Mouse (Mus musculus): ENCODE results near the gene Pde6d. TPM values are rescaled to one million over a fixed set of nuclear protein-coding genes. Genes with fewer than 3 reads are reported as not detected.

The Pde6d gene
- polyA plus RNA-seq, 1 experiment = 82.9 TPM

GRCm38 (mm10) chr1:86510676-86511441 is 71.6 kb downstream of the Pde6d start:
- DNase-seq (ENCODE audit: low read depth) = peak; percentile 56
- no peak for TF ChIP-seq POLR2A (IDR thresholded peaks at IDR 0.05; ENCODE audit: borderline replicate concordance, extremely low read depth, insufficient read depth, insufficient read length, poor library complexity, severe bottlenecking)
- no peak for TF ChIP-seq CTCF (IDR thresholded peaks at IDR 0.05; ENCODE audit: borderline replicate concordance, extremely low read depth, insufficient read depth, insufficient read length)

DNA sequence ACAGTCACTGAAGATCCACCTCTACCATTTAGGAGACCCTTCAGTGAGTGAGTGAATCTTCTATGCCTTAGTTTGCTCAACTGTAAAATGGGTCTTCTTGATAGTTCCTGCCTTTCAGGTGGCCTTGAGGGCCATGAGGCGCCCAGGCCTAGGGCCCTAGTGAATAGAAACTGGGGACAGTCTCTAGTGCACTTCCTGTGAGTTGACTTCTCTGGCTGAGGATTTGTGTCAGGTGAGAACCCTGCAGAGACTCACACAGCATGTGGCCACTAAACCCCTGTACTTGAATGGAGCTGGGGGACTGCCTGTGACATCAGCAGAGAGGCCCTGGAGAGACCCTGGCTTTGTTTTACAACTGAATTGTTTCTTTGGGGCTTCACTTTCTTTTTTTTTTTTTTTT is 72.2 kb downstream of the Pde6d start:
- TF ChIP-seq CTCF (IDR thresholded peaks at IDR 0.05; ENCODE audit: borderline replicate concordance, extremely low read depth, insufficient read depth, insufficient read length) (no peak), POLR2A (IDR thresholded peaks at IDR 0.05; ENCODE audit: borderline replicate concordance, extremely low read depth, insufficient read depth, insufficient read length, poor library complexity, severe bottlenecking) (no peak)
- DNase-seq (ENCODE audit: low read depth) = no peak

- peak; percentile 87 for DNase-seq (ENCODE audit: low read depth)
- peak; percentile 60; the same call in 1 of the 2 replicates for TF ChIP-seq CTCF (IDR thresholded peaks at IDR 0.05; ENCODE audit: borderline replicate concordance, extremely low read depth, insufficient read depth, insufficient read length)
- no peak for TF ChIP-seq POLR2A (IDR thresholded peaks at IDR 0.05; ENCODE audit: borderline replicate concordance, extremely low read depth, insufficient read depth, insufficient read length, poor library complexity, severe bottlenecking)
These were observed 73.0 kb downstream of the Pde6d start for GRCm38 (mm10) chr1:86509410-86509809.

- no peak for DNase-seq (ENCODE audit: low read depth)
These were observed 74.6 kb downstream of the Pde6d start for GRCm38 (mm10) chr1:86507866-86508265.

GRCm38 (mm10) chr1:86506420-86506819 is 76.0 kb downstream of the Pde6d start:
- TF ChIP-seq POLR2A (IDR thresholded peaks at IDR 0.05; ENCODE audit: borderline replicate concordance, extremely low read depth, insufficient read depth, insufficient read length, poor library complexity, severe bottlenecking) = no peak
- no peak for TF ChIP-seq CTCF (IDR thresholded peaks at IDR 0.05; ENCODE audit: borderline replicate concordance, extremely low read depth, insufficient read depth, insufficient read length)
- peak; percentile 82 for DNase-seq (ENCODE audit: low read depth)

More at GRCm38 (mm10) chr1:86507866-86508265, 74.6 kb downstream of the Pde6d start:
- TF ChIP-seq POLR2A (IDR thresholded peaks at IDR 0.05; ENCODE audit: borderline replicate concordance, extremely low read depth, insufficient read depth, insufficient read length, poor library complexity, severe bottlenecking) (no peak), CTCF (IDR thresholded peaks at IDR 0.05; ENCODE audit: borderline replicate concordance, extremely low read depth, insufficient read depth, insufficient read length) (no peak)

GRCm38 (mm10) chr1:86505461-86505860 is 77.0 kb downstream of the Pde6d start:
- TF ChIP-seq CTCF (IDR thresholded peaks at IDR 0.05; ENCODE audit: borderline replicate concordance, extremely low read depth, insufficient read depth, insufficient read length) = no peak
- no peak for TF ChIP-seq POLR2A (IDR thresholded peaks at IDR 0.05; ENCODE audit: borderline replicate concordance, extremely low read depth, insufficient read depth, insufficient read length, poor library complexity, severe bottlenecking)
- DNase-seq (ENCODE audit: low read depth) = peak; percentile 77

DNA sequence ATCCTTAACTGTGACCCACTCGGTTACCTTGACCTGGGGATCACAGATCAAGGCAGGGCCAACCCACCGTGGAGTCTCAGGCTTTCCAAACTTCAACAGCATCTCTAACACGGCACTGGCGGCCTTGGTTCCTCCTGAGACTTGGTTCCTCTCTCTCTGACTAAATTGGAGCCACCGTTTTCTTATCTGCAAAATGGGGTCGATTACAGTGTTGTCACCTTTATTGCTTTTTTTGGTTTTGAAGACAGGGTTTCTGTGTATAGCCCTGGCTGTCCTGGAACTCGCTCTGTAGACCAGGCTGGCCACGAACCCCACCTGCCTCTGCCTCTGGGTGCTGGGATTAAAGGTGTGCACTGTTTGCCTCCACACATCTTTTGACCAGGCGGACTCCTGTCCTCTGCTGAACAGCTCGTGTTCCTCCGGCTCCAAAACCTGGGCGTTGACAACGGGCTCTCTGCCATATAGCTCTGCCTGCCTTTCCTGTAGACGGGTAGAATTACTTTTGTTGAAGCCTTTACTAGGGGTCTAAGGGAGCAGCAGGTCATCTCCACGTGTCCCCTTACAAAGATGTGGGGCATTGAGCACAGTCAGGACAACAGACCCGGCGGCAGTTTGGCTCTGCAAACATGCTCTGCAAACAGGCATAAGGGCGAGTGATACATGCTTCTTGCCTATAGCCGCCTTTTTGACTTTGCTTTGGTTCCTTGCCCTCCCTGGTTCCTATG is 77.6 kb downstream of the Pde6d start:
- TF ChIP-seq CTCF (IDR thresholded peaks at IDR 0.05; ENCODE audit: borderline replicate concordance, extremely low read depth, insufficient read depth, insufficient read length) = no peak
- TF ChIP-seq POLR2A (IDR thresholded peaks at IDR 0.05; ENCODE audit: borderline replicate concordance, extremely low read depth, insufficient read depth, insufficient read length, poor library complexity, severe bottlenecking) = no peak

GRCm38 (mm10) chr1:86503906-86504696 is 78.3 kb downstream of the Pde6d start:
- DNase-seq (ENCODE audit: low read depth) = peak; percentile 98
- TF ChIP-seq CTCF (IDR thresholded peaks at IDR 0.05; ENCODE audit: borderline replicate concordance, extremely low read depth, insufficient read depth, insufficient read length) (peak; percentile 67), POLR2A (IDR thresholded peaks at IDR 0.05; ENCODE audit: borderline replicate concordance, extremely low read depth, insufficient read depth, insufficient read length, poor library complexity, severe bottlenecking) (peak; percentile 23)

More for the DNA sequence above, 77.6 kb downstream of the Pde6d start:
- peak; percentile 53 for DNase-seq (ENCODE audit: low read depth)

- DNase-seq (ENCODE audit: low read depth) = peak; percentile 76
- no peak for TF ChIP-seq CTCF (IDR thresholded peaks at IDR 0.05; ENCODE audit: borderline replicate concordance, extremely low read depth, insufficient read depth, insufficient read length)
- no peak for TF ChIP-seq POLR2A (IDR thresholded peaks at IDR 0.05; ENCODE audit: borderline replicate concordance, extremely low read depth, insufficient read depth, insufficient read length, poor library complexity, severe bottlenecking)
These were observed 79.2 kb downstream of the Pde6d start for GRCm38 (mm10) chr1:86503165-86503747.

DNA sequence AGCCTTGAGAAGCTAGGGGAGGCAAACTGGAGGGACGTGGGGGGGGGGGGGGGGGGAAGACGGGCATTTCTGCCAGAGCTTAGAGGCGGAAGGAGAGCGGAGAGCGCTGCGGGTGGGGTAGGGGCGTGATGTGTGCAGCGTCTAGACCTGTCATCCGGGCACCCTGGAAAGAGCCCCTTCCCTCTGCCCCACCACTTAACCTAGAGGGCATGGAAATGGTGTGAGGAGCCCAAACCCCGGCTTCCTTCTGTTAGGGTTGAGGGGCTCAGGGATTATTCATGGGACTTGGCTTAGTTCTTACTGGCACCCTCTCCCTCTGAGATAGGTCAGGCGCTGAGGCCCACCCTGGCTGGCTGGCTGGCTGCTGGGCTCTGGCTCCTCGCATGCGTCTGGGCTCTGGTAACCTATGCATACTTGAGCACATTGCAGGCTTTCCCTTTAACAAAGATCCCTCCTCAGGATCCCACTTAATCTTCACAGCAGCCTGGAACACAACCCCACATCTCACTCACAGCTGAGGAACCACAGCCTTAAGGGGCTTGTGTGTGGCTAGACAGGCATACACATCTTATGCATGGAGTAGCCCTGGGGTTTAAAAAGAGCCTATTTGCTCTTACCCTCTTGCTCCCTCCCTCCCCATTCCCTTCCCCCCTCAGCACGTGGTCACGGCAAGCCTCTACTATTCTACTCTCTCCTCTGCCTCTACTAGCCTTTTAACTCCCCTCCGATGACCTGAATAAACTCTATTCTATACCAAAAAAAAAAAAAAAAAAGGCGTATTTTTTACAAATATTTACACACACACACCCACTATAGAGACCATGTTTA is 80.0 kb downstream of the Pde6d start:
- TF ChIP-seq POLR2A (IDR thresholded peaks at IDR 0.05; ENCODE audit: borderline replicate concordance, extremely low read depth, insufficient read depth, insufficient read length, poor library complexity, severe bottlenecking) (no peak), CTCF (IDR thresholded peaks at IDR 0.05; ENCODE audit: borderline replicate concordance, extremely low read depth, insufficient read depth, insufficient read length) (no peak)
- peak; percentile 50 for DNase-seq (ENCODE audit: low read depth)

Data from brain, embryonic 14.5 days (tissue).